Mouse (Mus musculus): ENCODE measurements around the gene Dkc1. TPM values are rescaled to one million over a fixed set of nuclear protein-coding genes. Genes with fewer than 3 reads are reported as not detected.

Gene Dkc1
- total RNA-seq (2023): 10 to 100 TPM; 71.0 to 77.5 TPM

DNA sequence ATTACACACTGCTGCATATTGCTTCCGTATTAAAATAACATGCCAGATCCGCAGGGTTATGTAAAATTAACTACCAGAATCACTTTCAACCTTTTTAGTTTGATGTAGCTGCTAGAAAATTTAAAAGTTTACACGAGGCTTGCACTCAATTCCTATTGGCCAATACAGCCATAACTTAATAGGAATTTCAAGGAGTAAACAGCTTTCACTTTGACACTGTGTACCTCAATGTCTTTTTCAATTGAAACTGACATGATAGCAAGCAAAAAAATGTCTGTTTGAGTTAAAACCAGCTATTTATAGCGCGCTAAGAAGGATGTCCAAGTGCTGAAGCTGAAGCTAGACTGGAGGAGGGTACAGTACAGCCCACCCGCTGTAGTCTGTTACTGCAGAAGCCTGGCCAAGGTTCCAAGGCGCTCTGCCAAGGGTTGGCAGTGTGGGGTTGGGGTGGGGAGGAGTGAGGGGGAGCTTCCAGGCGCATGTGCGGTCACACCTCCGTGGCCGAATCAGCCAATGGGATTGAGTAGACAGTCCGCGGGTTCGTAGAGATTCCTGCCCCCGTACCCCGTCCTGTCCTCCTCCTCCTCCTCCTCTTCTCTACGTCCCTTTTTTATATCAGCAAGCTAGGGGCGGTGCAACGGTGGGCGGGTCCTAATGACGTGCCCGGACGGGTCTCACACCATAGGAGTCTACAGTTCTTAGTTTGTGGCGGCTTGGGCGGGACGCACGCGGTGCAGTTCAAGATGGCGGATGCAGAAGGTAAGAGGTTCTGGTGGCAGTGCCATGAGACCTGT is at the start of gene Dkc1:
Dkc1 (plus strand) TSS at position 486 of the 794 bp plus-strand sequence.

DNA sequence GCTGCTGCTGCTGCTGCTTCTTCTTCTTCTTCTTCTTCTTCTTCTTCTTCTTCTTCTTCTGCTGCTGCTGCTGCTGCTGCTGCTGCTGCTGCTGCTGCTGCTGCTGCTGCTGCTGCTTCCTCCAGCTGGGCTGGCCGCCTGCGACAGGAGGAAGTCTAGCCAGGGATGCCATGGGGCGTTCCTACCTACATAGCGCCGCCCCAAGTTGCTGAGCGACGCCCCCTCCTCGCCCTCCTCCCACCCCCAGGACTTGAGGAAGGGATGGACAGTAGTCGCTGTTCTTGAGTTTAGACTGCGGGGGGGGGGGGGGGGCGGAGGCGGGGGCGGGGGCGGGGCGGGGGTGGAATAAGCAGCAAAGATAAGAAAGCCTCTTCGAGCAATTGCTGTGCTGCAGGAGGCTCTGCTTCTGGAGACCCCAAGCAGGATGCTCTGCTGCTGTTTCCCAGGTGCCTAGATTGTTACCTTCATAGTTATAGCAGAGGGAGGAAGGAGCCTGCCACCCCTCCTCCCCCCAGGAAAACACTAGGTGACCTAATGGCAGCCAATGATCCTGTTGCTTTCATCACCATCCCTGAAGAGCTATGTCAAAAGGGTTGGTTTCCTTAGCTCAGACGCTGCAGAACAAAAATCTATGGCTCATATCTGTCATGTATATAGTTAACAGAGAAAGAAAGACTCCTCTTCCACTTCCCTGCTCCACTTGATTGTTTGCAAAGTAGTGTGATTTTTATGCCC is 10.7 kb upstream of the Dkc1 start, which contains the start of gene Gab3:
Gab3 (minus strand) TSS at position 685 of the 735 bp plus-strand sequence.

DNA sequence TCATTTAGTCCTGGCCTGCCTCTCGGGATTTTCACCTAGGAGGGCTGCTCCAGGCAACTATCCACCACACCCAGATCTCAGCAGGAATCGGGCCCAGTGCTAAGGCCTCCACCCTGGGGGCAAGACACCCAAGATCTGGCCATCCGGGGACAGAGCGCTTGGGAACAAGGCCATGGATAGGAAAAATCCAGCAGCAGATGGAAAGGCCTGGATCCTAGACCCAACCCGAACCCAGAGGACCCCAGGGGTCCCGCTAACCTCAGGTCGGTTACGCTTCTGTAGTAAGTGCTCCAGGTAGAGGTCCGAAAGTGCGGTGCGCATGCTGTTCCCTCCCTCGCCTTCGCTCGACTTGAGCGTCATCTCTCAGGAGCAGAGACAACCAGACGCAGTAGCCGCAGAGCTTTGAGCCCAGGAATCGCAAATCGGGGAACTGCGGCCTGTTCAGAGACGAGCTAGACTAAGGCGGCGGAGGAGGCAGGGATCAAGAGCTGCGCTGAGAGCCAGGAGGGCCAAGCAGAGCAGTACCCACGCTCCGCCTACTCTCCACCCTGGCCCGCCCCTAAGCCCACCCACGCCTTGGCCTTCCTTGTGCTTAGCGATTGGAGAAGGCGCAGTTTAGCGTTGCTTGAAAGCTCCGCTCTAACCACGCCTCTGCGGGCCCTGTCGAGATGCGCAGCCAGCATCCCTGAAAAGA is 35.0 kb downstream of the Dkc1 start, which contains the start of gene Mpp1:
Mpp1 (minus strand) TSS at position 550 of the 694 bp plus-strand sequence.

Other genes with a start within 250 kb of the Dkc1 start
- gene Gab3, start 10.4 kb upstream of the Dkc1 start, total RNA-seq (2023): 10 to 100 TPM; 12.2 to 12.6 TPM
- gene Mpp1, start 35.2 kb downstream of the Dkc1 start, total RNA-seq (2023): 10 to 100 TPM; 42.5 to 50.9 TPM
- not detected for gene Smim9, start 67.9 kb downstream of the Dkc1 start, total RNA-seq (2023)

Data from B cell, adult 67 days (primary cell).